10 mouse cellular contexts compared by ENCODE assay signal in the genomic region with DNA sequence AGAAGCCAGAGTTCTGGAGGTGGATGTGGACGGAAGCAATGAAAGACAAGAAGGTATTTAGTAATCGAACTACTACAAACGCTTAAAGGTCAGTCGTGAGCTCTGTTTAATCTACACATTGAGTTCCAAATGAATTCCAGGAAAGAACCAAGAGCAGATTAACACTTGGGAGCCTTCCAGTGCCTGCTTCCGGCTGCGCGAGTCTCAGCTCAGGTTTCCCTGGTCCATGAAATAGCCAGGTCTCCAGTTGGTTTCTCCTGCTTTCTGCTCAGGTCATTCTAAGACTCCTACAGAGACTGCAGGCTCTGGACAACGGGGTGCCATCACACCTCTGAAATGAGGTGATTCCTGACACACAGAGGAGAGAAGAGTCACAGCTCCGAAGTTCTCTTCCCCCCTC. TPM values are rescaled to one million over a fixed set of nuclear protein-coding genes. Genes with fewer than 3 reads are reported as not detected.
A peak's percentile ranks its signal among the peaks of the same experiment; 100 is the strongest.
DNase-seq lines count a peak whose midpoint lies in the region; ATAC-seq and TF ChIP-seq lines count a peak whose summit lies in the region.
"Had no signal": no experiment of that assay in that cellular context is flagged by ENCODE, and none has a peak within 500 bp of the region (broad histone marks: within the 10 kb centered on the region; RNA-seq: fewer than 3 reads in every experiment).

No protein-coding gene starts in this region.

- H3K4me3 ChIP-seq in heart, embryonic 14.5 days (ENCODE audit: control insufficient read depth in 1 of 2, insufficient read depth in 1 of 2, low read depth in 1 of 2, low read length in 2 of 2): no peak overlapping the region
- H3K4me3 ChIP-seq in embryonic facial prominence, embryonic 10.5 days: peak overlapping the region; percentile 21; the same call in 1 of the 2 replicates
- H3K4me3 ChIP-seq in hindbrain, postnatal 0 days (ENCODE audit: low read length): no peak overlapping the region
- H3K4me3 ChIP-seq: left cerebral cortex, adult 2 months had no signal

- 14% methylated on average over 9 of the region's 9 CpGs for WGBS in heart, embryonic 14.5 days
- WGBS in embryonic facial prominence, embryonic 10.5 days: 31% methylated on average over 9 of the region's 9 CpGs
- WGBS in hindbrain, postnatal 0 days: 28% methylated on average over 9 of the region's 9 CpGs

- intact Hi-C loops in heart, postnatal 36 days (cut with DNase I): no loop called here

- H3K4me1 ChIP-seq in heart, embryonic 14.5 days (ENCODE audit: control insufficient read depth in 2 of 2, insufficient read depth in 2 of 2, low read length in 2 of 2): peaks cover 0 to 2% of the 10 kb centered on the region in 2 experiments; a peak in 2 of 4 replicates
- H3K4me1 ChIP-seq in embryonic facial prominence, embryonic 10.5 days: peaks cover 17% of the 10 kb centered on the region
- no peaks in the 10 kb centered on the region for H3K4me1 ChIP-seq in hindbrain, postnatal 0 days (ENCODE audit: insufficient read depth, low read length)

- peak overlapping the region; percentile 45 for H3K4me2 ChIP-seq in heart, embryonic 14.5 days (ENCODE audit: low read length)
- H3K4me2 ChIP-seq in hindbrain, postnatal 0 days (ENCODE audit: low read depth, low read length): 0 out of 2 replicates have a peak overlapping the region, but pooled peaks have one; percentile 10

- no peaks in the 10 kb centered on the region for H3K27me3 ChIP-seq in heart, embryonic 14.5 days (ENCODE audit: control insufficient read depth, insufficient read depth, low read length)
- no peaks in the 10 kb centered on the region for H3K27me3 ChIP-seq in embryonic facial prominence, embryonic 10.5 days (replicated peaks; ENCODE audit: low read depth, poor library complexity, severe bottlenecking)
- no peaks in the 10 kb centered on the region for H3K27me3 ChIP-seq in hindbrain, postnatal 0 days (ENCODE audit: insufficient read depth, low read length)

- no peak overlapping the region for H3K9ac ChIP-seq in heart, embryonic 14.5 days (ENCODE audit: low read length)
- no peak overlapping the region for H3K9ac ChIP-seq in hindbrain, postnatal 0 days (replicated peaks; ENCODE audit: low read length)

- H3K36me3 ChIP-seq in heart, embryonic 14.5 days (ENCODE audit: control insufficient read depth, insufficient read depth, low read length): no peaks in the 10 kb centered on the region
- no peaks in the 10 kb centered on the region for H3K36me3 ChIP-seq in embryonic facial prominence, embryonic 10.5 days (replicated peaks)
- H3K36me3 ChIP-seq in hindbrain, postnatal 0 days (ENCODE audit: insufficient read depth, low read length): no peaks in the 10 kb centered on the region

- ATAC-seq in heart, embryonic 14.5 days (ENCODE audit: insufficient number of reproducible peaks, insufficient read depth, low FRiP score, low read depth): no peak
- no peak for ATAC-seq in hindbrain, postnatal 0 days

- no peaks in the 10 kb centered on the region for H3K9me3 ChIP-seq in heart, embryonic 14.5 days (ENCODE audit: control insufficient read depth, low read length)
- no peaks in the 10 kb centered on the region for H3K9me3 ChIP-seq in embryonic facial prominence, embryonic 10.5 days
- H3K9me3 ChIP-seq in hindbrain, postnatal 0 days (ENCODE audit: low read length): no peaks in the 10 kb centered on the region

- no peak for TF ChIP-seq CTCF in hindbrain, postnatal 0 days (IDR thresholded peaks at IDR 0.05; ENCODE audit: low read depth)

- no peak overlapping the region for H3K27ac ChIP-seq in heart, embryonic 14.5 days (replicated peaks in 1 of 2; ENCODE audit: control insufficient read depth in 1 of 2, insufficient read depth in 1 of 2, low read depth in 2 of 2, low read length in 2 of 2)
- peak overlapping the region; percentile 59; the same call in 1 of the 2 replicates for H3K27ac ChIP-seq in embryonic facial prominence, embryonic 10.5 days (replicated peaks)
- H3K27ac ChIP-seq in hindbrain, postnatal 0 days: no peak overlapping the region
- H3K27ac ChIP-seq: left cerebral cortex, adult 2 months had no signal

- DNase-seq in heart, postnatal 36 days: no peak
- DNase-seq in ES-CJ7 (ENCODE audit: low read depth, low spot score): peak; percentile 63
- peak; percentile 20 for DNase-seq in embryonic facial prominence, embryonic 10.5 days (ENCODE audit: low spot score)
- no peak for DNase-seq in hindbrain, postnatal 0 days (ENCODE audit: low spot score)
- no peak for DNase-seq in spleen, adult 12 weeks (ENCODE audit: low spot score)
- no peak for DNase-seq in layer of hippocampus, postnatal 25 days (ENCODE audit: extremely low spot score in 1 of 2, low spot score in 1 of 2)
- DNase-seq: kidney, postnatal 25 days; lung, postnatal 14 days had no signal

RNA-seq across cellular contexts. Expression of gene Cks2, which starts 34.0 kb away (rescaled TPM):
- 280 and 300 TPM in 2 replicates for polyA plus RNA-seq in heart, embryonic 14.5 days (2014; fragmentation: Nextera tagmentation; extraction: Ambion mirVana)
- total RNA-seq in heart, postnatal 36 days (2021): 1 to 10 TPM; 1.6 to 1.8 TPM
- 384 and 402 TPM in 2 replicates for polyA plus RNA-seq in embryonic facial prominence, embryonic 10.5 days (2016; fragmentation: Nextera tagmentation; extraction: Ambion mirVana)
- total RNA-seq in hindbrain, postnatal 0 days (2014; rRNA removed): 40.0 and 41.0 TPM in 2 replicates
- 58.6 and 69.4 TPM in 2 replicates for polyA plus RNA-seq in hindbrain, postnatal 0 days (2015; fragmentation: Nextera tagmentation; extraction: Ambion mirVana)
- 1 to 10 TPM; 1.3 TPM for total RNA-seq in layer of hippocampus, postnatal 25 days (2021)

RNA-seq across cellular contexts. Expression of gene Secisbp2, which starts 40.4 kb away (rescaled TPM):
- 26.0 and 27.7 TPM in 2 replicates for polyA plus RNA-seq in heart, embryonic 14.5 days (2014; fragmentation: Nextera tagmentation; extraction: Ambion mirVana)
- total RNA-seq in heart, postnatal 36 days (2021): 10 to 100 TPM; 12.6 to 14.2 TPM
- polyA plus RNA-seq in embryonic facial prominence, embryonic 10.5 days (2016; fragmentation: Nextera tagmentation; extraction: Ambion mirVana): 25.2 and 25.9 TPM in 2 replicates
- 13.7 and 15.0 TPM in 2 replicates for total RNA-seq in hindbrain, postnatal 0 days (2014; rRNA removed)
- polyA plus RNA-seq in hindbrain, postnatal 0 days (2015; fragmentation: Nextera tagmentation; extraction: Ambion mirVana): 20.1 and 21.8 TPM in 2 replicates
- 10 to 100 TPM; 17.1 to 19.6 TPM for total RNA-seq in layer of hippocampus, postnatal 25 days (2021)

RNA-seq across cellular contexts. Expression of gene Shc3, which starts 41.8 kb away (rescaled TPM):
- 0.12 TPM in 1 of 2 replicates, not detected in the other for polyA plus RNA-seq in heart, embryonic 14.5 days (2014; fragmentation: Nextera tagmentation; extraction: Ambion mirVana)
- total RNA-seq in heart, postnatal 36 days (2021): 1 to 10 TPM; 1.4 to 2.2 TPM
- 0.92 and 0.94 TPM in 2 replicates for polyA plus RNA-seq in embryonic facial prominence, embryonic 10.5 days (2016; fragmentation: Nextera tagmentation; extraction: Ambion mirVana)
- total RNA-seq in hindbrain, postnatal 0 days (2014; rRNA removed): 111 and 122 TPM in 2 replicates
- 8.5 and 9.1 TPM in 2 replicates for polyA plus RNA-seq in hindbrain, postnatal 0 days (2015; fragmentation: Nextera tagmentation; extraction: Ambion mirVana)
- 100 to 1,000 TPM; 113 to 143 TPM for total RNA-seq in layer of hippocampus, postnatal 25 days (2021)

Comparison
In these comparisons a context has a peak if more than half of its experiments do, and no peak if none do; other contexts are left out.
1. DNase-seq: peak in ES-CJ7 (single experiment) and embryonic facial prominence, embryonic 10.5 days (single experiment); none in heart, postnatal 36 days (0 of 2), hindbrain, postnatal 0 days (single experiment), spleen, adult 12 weeks (single experiment) and layer of hippocampus, postnatal 25 days (0 of 2).
2. RNA of gene Cks2, which starts 34.0 kb away (total RNA-seq): 40.0 to 41.0 TPM in hindbrain, postnatal 0 days; 1.6 to 1.8 TPM in heart, postnatal 36 days and 1.3 TPM in layer of hippocampus, postnatal 25 days; every median in the first group is over 10 times any median in the second.
3. RNA of gene Shc3, which starts 41.8 kb away (total RNA-seq): 113 to 143 TPM in layer of hippocampus, postnatal 25 days and 111 to 122 TPM in hindbrain, postnatal 0 days; 1.4 to 2.2 TPM in heart, postnatal 36 days; every median in the first group is over 10 times any median in the second.